ENCODE assay signal across 8 mouse cellular contexts in the genomic region with DNA sequence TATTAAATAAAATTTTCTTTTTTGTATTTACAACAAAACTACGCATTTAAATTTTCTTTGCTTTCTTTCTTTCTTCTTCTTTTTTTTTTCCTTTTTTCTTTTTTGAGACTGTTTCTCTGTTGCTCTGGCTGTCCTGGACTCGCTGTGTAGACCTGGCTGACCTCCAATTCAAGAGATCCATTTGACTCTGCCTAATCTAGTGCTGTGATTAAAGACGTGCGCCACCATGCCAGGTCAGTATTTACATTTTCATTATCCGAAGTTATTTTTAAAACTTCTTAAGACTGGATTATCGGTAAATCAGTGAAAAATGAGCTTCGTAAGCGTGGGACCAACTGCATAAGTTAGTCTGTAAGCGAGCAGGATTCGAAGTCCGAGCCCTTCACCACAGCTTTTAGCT. TPM values are rescaled to one million over a fixed set of nuclear protein-coding genes. Genes with fewer than 3 reads are reported as not detected.
DNase-seq lines count a peak whose midpoint lies in the region; ATAC-seq lines count a peak whose summit lies in the region.

No protein-coding gene starts in this region.

- no peaks in the 10 kb centered on the region for H3K9me3 ChIP-seq in lung, embryonic 16.5 days (ENCODE audit: control insufficient read depth, low read length)
- no peaks in the 10 kb centered on the region for H3K9me3 ChIP-seq in intestine, embryonic 16.5 days (ENCODE audit: control insufficient read depth, low read length)
- no peaks in the 10 kb centered on the region for H3K9me3 ChIP-seq in midbrain, embryonic 16.5 days (replicated peaks; ENCODE audit: control insufficient read depth, low read length, poor library complexity, severe bottlenecking)

- 0 out of 2 replicates have a peak, but pooled peaks have one; percentile 4 for ATAC-seq in lung, embryonic 16.5 days (ENCODE audit: low read depth)
- ATAC-seq in intestine, embryonic 16.5 days, result no peak
- no peak for ATAC-seq in midbrain, embryonic 16.5 days

- WGBS in lung, embryonic 16.5 days, result under 1% methylated on average over 11 of the region's 11 CpGs
- 2% methylated on average over 11 of the region's 11 CpGs for WGBS in intestine, embryonic 16.5 days
- 4% methylated on average over 11 of the region's 11 CpGs for WGBS in midbrain, embryonic 16.5 days

- H3K27me3 ChIP-seq in lung, embryonic 16.5 days (ENCODE audit: control insufficient read depth, insufficient read depth, low read depth, low read length), result no peaks in the 10 kb centered on the region
- no peaks in the 10 kb centered on the region for H3K27me3 ChIP-seq in intestine, embryonic 16.5 days (replicated peaks; ENCODE audit: control insufficient read depth, insufficient read depth, low read length)
- no peaks in the 10 kb centered on the region for H3K27me3 ChIP-seq in midbrain, embryonic 16.5 days (ENCODE audit: control insufficient read depth, insufficient read depth, low read depth, low read length)

- H3K9ac ChIP-seq in lung, embryonic 16.5 days (ENCODE audit: low read length), result peak overlapping the region; percentile 97
- H3K9ac ChIP-seq in intestine, embryonic 16.5 days (ENCODE audit: low read depth, low read length), result peak overlapping the region; percentile 97
- peak overlapping the region; percentile 91 for H3K9ac ChIP-seq in midbrain, embryonic 16.5 days (ENCODE audit: low read depth, low read length)

- peak; percentile 4 for DNase-seq in adrenal gland, postnatal 25 days
- no peak for DNase-seq in adrenal gland, adult 18-20 months (ENCODE audit: low spot score in 2 of 2)
- no peak for DNase-seq in lung, postnatal 25 days (ENCODE audit: low spot score)
- DNase-seq in frontal cortex, postnatal 14 days (ENCODE audit: low spot score in 2 of 2), result no peak
- DNase-seq in thymus, adult 18-20 months, result no peak

- H3K4me2 ChIP-seq in lung, embryonic 16.5 days (ENCODE audit: low read depth, low read length), result peak overlapping the region; percentile 77
- peak overlapping the region; percentile 54 for H3K4me2 ChIP-seq in intestine, embryonic 16.5 days (ENCODE audit: low read depth, low read length)
- H3K4me2 ChIP-seq in midbrain, embryonic 16.5 days (ENCODE audit: low read length), result peak overlapping the region; percentile 76

- H3K4me1 ChIP-seq in lung, embryonic 16.5 days (replicated peaks; ENCODE audit: control insufficient read depth, insufficient read depth, low read length), result peaks cover 21% of the 10 kb centered on the region
- H3K4me1 ChIP-seq in intestine, embryonic 16.5 days (ENCODE audit: control insufficient read depth, insufficient read depth, low read length), result peaks cover 11% of the 10 kb centered on the region
- peaks cover 30% of the 10 kb centered on the region for H3K4me1 ChIP-seq in midbrain, embryonic 16.5 days (ENCODE audit: control insufficient read depth, insufficient read depth, low read length)

- H3K4me3 ChIP-seq in lung, embryonic 16.5 days (ENCODE audit: low read length), result peak overlapping the region; percentile 97
- peak overlapping the region; percentile 90 for H3K4me3 ChIP-seq in intestine, embryonic 16.5 days (ENCODE audit: low read length)
- peak overlapping the region; percentile 93 for H3K4me3 ChIP-seq in midbrain, embryonic 16.5 days (ENCODE audit: low read depth, low read length)

- H3K27ac ChIP-seq in lung, embryonic 16.5 days (ENCODE audit: low read length), result peak overlapping the region; percentile 88
- H3K27ac ChIP-seq in intestine, embryonic 16.5 days (ENCODE audit: low read length), result peak overlapping the region; percentile 94
- peak overlapping the region; percentile 83 for H3K27ac ChIP-seq in midbrain, embryonic 16.5 days (ENCODE audit: low read length)

- H3K36me3 ChIP-seq in lung, embryonic 16.5 days (ENCODE audit: control insufficient read depth, insufficient read depth, low read length), result no peaks in the 10 kb centered on the region
- no peaks in the 10 kb centered on the region for H3K36me3 ChIP-seq in intestine, embryonic 16.5 days (ENCODE audit: control insufficient read depth, insufficient read depth, low read length)
- no peaks in the 10 kb centered on the region for H3K36me3 ChIP-seq in midbrain, embryonic 16.5 days (ENCODE audit: control insufficient read depth, insufficient read depth, low read length)

RNA-seq across cellular contexts. Expression of gene Srsf11, which starts 0.6 kb away (rescaled TPM):
- 177 and 184 TPM in 2 replicates for total RNA-seq in adrenal gland, postnatal 25 days (2021)
- 100 to 1,000 TPM; 145 to 191 TPM for total RNA-seq in adrenal gland, adult 18-20 months (2021)
- polyA plus RNA-seq in lung, embryonic 16.5 days (2015; fragmentation: Nextera tagmentation; extraction: Ambion mirVana), result 220 and 245 TPM in 2 replicates
- polyA plus RNA-seq in intestine, embryonic 16.5 days (2015; fragmentation: Nextera tagmentation; extraction: Ambion mirVana), result 161 and 179 TPM in 2 replicates
- polyA plus RNA-seq in midbrain, embryonic 16.5 days (2015; fragmentation: Nextera tagmentation; extraction: Ambion mirVana), result 226 and 241 TPM in 2 replicates

RNA-seq across cellular contexts. Expression of gene Lrrc40, which starts 0.6 kb away (rescaled TPM):
- 23.0 and 32.3 TPM in 2 replicates for total RNA-seq in adrenal gland, postnatal 25 days (2021)
- total RNA-seq in adrenal gland, adult 18-20 months (2021), result 10 to 100 TPM; 25.3 to 31.4 TPM
- polyA plus RNA-seq in lung, embryonic 16.5 days (2015; fragmentation: Nextera tagmentation; extraction: Ambion mirVana), result 47.6 and 52.2 TPM in 2 replicates
- polyA plus RNA-seq in intestine, embryonic 16.5 days (2015; fragmentation: Nextera tagmentation; extraction: Ambion mirVana), result 44.3 and 46.3 TPM in 2 replicates
- polyA plus RNA-seq in midbrain, embryonic 16.5 days (2015; fragmentation: Nextera tagmentation; extraction: Ambion mirVana), result 58.4 and 61.9 TPM in 2 replicates
